Mouse (Mus musculus) thymus, postnatal 10 days (tissue): ENCODE measurements around the gene Tmem63a.
"Not testable (repeated sequence)": the region's sequence is repeated elsewhere in the genome, so short reads cannot be mapped to it uniquely, and the experiment has no call there.

Experiments used
- DNase-seq, 2 experiments: peaks; one replicate each; pipeline ENCODE4 v3.0.0; 2021; ENCODE audit warnings: low spot score in 2 of 2

Gene Tmem63a

GRCm38 (mm10) chr1:180942166-180943031 is at the start of gene Tmem63a:
Gene Tmem63a (plus strand): TSS chr1:180942344.
- peak; percentile 58 to 69 for DNase-seq

GRCm38 (mm10) chr1:180892808-180893207 is 49.3 kb upstream of the Tmem63a start, which contains the start of gene Lefty2:
Gene Lefty2 (plus strand): TSS chr1:180893108.
- no peak for DNase-seq

GRCm38 (mm10) chr1:180894088-180894987 is 47.8 kb upstream of the Tmem63a start:
- DNase-seq, result not testable (repeated sequence)

- DNase-seq, result peak in 1 of 2 experiments; percentile 72
Measured at GRCm38 (mm10) chr1:180901107-180901506, 41.0 kb upstream of the Tmem63a start.

- DNase-seq, result no peak
Measured at GRCm38 (mm10) chr1:180902915-180903314, 39.2 kb upstream of the Tmem63a start.

GRCm38 (mm10) chr1:180903666-180904038 is 38.5 kb upstream of the Tmem63a start:
- no peak for DNase-seq

GRCm38 (mm10) chr1:180904039-180904814 is 37.9 kb upstream of the Tmem63a start, which contains the start of gene Pycr2:
Gene Pycr2 (plus strand): TSS chr1:180904293.
- DNase-seq, result peak; percentile 92 to 93

GRCm38 (mm10) chr1:180904815-180905080 is 37.4 kb upstream of the Tmem63a start:
- no peak for DNase-seq

GRCm38 (mm10) chr1:180905307-180905706 is 36.8 kb upstream of the Tmem63a start:
- no peak for DNase-seq

GRCm38 (mm10) chr1:180905876-180906275 is 36.3 kb upstream of the Tmem63a start:
- no peak for DNase-seq

- peak in 1 of 2 experiments; percentile 53 for DNase-seq
Measured at GRCm38 (mm10) chr1:180906461-180907147, 35.5 kb upstream of the Tmem63a start.

- no peak for DNase-seq
Measured at GRCm38 (mm10) chr1:180911138-180911537, 31.0 kb upstream of the Tmem63a start.

- DNase-seq, result no peak
Measured at GRCm38 (mm10) chr1:180911653-180912287, 30.4 kb upstream of the Tmem63a start.

- DNase-seq, result no peak
Measured at GRCm38 (mm10) chr1:180912792-180913191, 29.4 kb upstream of the Tmem63a start.

- DNase-seq, result no peak
Measured at GRCm38 (mm10) chr1:180913797-180914196, 28.3 kb upstream of the Tmem63a start.

GRCm38 (mm10) chr1:180916425-180916824 is 25.7 kb upstream of the Tmem63a start:
- no peak for DNase-seq

GRCm38 (mm10) chr1:180917053-180917452 is 25.1 kb upstream of the Tmem63a start:
- no peak for DNase-seq

GRCm38 (mm10) chr1:180919686-180920085 is 22.5 kb upstream of the Tmem63a start:
- no peak for DNase-seq

- DNase-seq, result no peak
Measured at GRCm38 (mm10) chr1:180922273-180923048, 19.7 kb upstream of the Tmem63a start.

- DNase-seq, result no peak
Measured at GRCm38 (mm10) chr1:180924737-180925136, 17.4 kb upstream of the Tmem63a start.
